Mouse (Mus musculus) intestine, embryonic 15.5 days (tissue): Measurements from ENCODE around the gene Spdef. TPM values are rescaled to one million over a fixed set of nuclear protein-coding genes. Genes with fewer than 3 reads are reported as not detected.

Source experiments
- polyA plus RNA-seq: library from polyadenylated mRNA; unstranded; fragments of >200 nt; fragmentation: Nextera tagmentation; extraction: Ambion mirVana; gene quantifications from 2 replicates; pipeline ENCODE4 v1.2.1, GENCODE M21; 2015

Spdef gene
- polyA plus RNA-seq, 1 experiment from 2014 or later: 14.1 TPM

Other genes with a start within 250 kb of the Spdef start
- gene Grm4, start 207.6 kb downstream of the Spdef start, polyA plus RNA-seq: 0.28 and 0.29 TPM in 2 replicates
- 298 and 307 TPM in 2 replicates for gene Hmga1, start 172.5 kb downstream of the Spdef start, polyA plus RNA-seq
- 29.7 and 38.2 TPM in 2 replicates for gene AI413582, start 163.2 kb downstream of the Spdef start, polyA plus RNA-seq
- 71.2 and 71.7 TPM in 2 replicates for gene Nudt3, start 105.5 kb downstream of the Spdef start, polyA plus RNA-seq
- gene RPS10-NUDT3, start 93.7 kb downstream of the Spdef start, polyA plus RNA-seq: not detected in 2 replicates
- 973 and 1,022 TPM in 2 replicates for gene Rps10, start 92.3 kb downstream of the Spdef start, polyA plus RNA-seq
- 2.6 and 2.7 TPM in 2 replicates for gene Pacsin1, start 73.4 kb downstream of the Spdef start, polyA plus RNA-seq
- gene D17Wsu92e, start 91.7 kb upstream of the Spdef start, polyA plus RNA-seq: 19.0 and 22.1 TPM in 2 replicates
- gene Snrpc, start 109.2 kb upstream of the Spdef start, polyA plus RNA-seq: 250 and 266 TPM in 2 replicates
- gene Uhrf1bp1, start 127.5 kb upstream of the Spdef start, polyA plus RNA-seq: 3.9 and 4.1 TPM in 2 replicates
- gene Anks1, start 180.4 kb upstream of the Spdef start, polyA plus RNA-seq: 12.5 and 13.3 TPM in 2 replicates
- 54.0 and 54.4 TPM in 2 replicates for gene Taf11, start 180.9 kb upstream of the Spdef start, polyA plus RNA-seq